Mouse (Mus musculus): ENCODE results near the gene Dtd1. TPM values are rescaled to one million over a fixed set of nuclear protein-coding genes. Genes with fewer than 3 reads are reported as not detected.

Dtd1 gene
- total and polyA plus RNA-seq, 3 experiments, result 32.5 to 36.0 TPM; not detected in 1

DNA sequence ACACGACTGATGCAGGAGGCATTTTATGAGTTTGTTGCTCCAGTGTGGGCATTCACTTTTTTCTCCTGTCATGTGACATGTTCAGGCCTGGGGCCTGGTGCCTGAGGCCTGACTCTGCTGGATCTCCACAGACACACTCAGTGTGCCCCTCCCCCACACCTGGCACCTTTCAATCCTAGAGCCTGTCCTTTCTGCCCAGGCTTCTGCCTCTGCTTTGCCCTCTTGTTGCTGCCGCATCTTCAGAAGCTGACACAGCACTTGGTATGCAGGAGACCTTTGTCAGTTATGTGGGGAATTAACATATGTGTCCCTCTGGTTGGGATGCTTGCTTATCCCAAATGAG, 77.5 kb downstream of the Dtd1 start:
- H3K27me3 ChIP-seq (ENCODE audit: control insufficient read depth in 1 of 2, insufficient read depth in 2 of 2, low read length in 2 of 2), result no peaks in the 10 kb centered on the region
- no peak overlapping the region for H3K27ac ChIP-seq (ENCODE audit: control insufficient read depth, low read depth, low read length)
- H3K4me1 ChIP-seq (ENCODE audit: control insufficient read depth in 1 of 2, insufficient read depth in 2 of 2, low read length in 2 of 2), result no peaks in the 10 kb centered on the region
- no peaks in the 10 kb centered on the region for H3K79me2 ChIP-seq (ENCODE audit: control insufficient read depth, insufficient read depth, low read length, poor library complexity)
- no peak overlapping the region for H3K9ac ChIP-seq (ENCODE audit: control insufficient read depth, low read depth, low read length, poor library complexity, severe bottlenecking)
- no peaks in the 10 kb centered on the region for H3K36me3 ChIP-seq (ENCODE audit: control insufficient read depth in 1 of 2, insufficient read depth in 2 of 2, low read length in 2 of 2)
- no peaks in the 10 kb centered on the region for H3K9me3 ChIP-seq (replicated peaks; ENCODE audit: insufficient read depth, low read length)
- no peak for TF ChIP-seq TAL1 (IDR thresholded peaks at IDR 0.05; ENCODE audit: low read length)
- no peak for TF ChIP-seq E2F4 (IDR thresholded peaks at IDR 0.05; ENCODE audit: borderline replicate concordance, low read depth, low read length)
- no peak for DNase-seq (ENCODE audit: low read depth, low spot score)
- H3K4me3 ChIP-seq (ENCODE audit: control insufficient read depth in 1 of 2, insufficient read depth in 1 of 2, low read depth in 2 of 2, low read length in 2 of 2), result no peak overlapping the region

DNA sequence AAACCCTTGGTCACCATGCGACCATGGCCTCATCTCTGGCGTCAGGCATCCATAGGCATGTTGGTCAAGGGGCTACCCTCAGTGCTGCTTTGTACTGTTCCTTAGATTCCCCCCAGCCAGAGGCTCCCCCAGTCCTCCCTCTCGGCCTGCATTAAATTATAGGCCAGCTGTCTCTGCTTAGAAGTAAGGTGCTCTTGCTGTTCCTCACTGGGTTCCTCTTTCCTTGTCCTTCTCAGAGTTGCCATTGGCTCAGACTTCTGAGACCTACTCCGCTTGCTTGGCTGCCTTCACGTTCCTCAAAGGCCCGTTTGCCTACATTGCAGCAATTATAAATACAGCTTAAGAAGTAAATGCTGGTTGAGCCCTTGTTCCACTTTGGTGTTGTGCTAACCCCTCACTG, 79.1 kb downstream of the Dtd1 start:
- no peak for DNase-seq (ENCODE audit: low read depth, low spot score)
- TF ChIP-seq MYB (IDR thresholded peaks at IDR 0.05; ENCODE audit: low read depth, low read length) (no peak), ZC3H11A (IDR thresholded peaks at IDR 0.05; ENCODE audit: low read depth, low read length) (no peak), ZNF384 (IDR thresholded peaks at IDR 0.05; ENCODE audit: low read depth, low read length) (no peak), RAD21 (IDR thresholded peaks at IDR 0.05; ENCODE audit: low read depth, low read length) (no peak), MXI1 (IDR thresholded peaks at IDR 0.05; ENCODE audit: low read depth, low read length) (no peak), GABPA (IDR thresholded peaks at IDR 0.05; ENCODE audit: low read depth, low read length) (no peak), JUND (IDR thresholded peaks at IDR 0.05; ENCODE audit: low read depth, low read length) (no peak), BHLHE40 (IDR thresholded peaks at IDR 0.05; ENCODE audit: borderline replicate concordance, low read depth, low read length) (no peak)
- Histone ChIP-seq H3K4me1 (ENCODE audit: control insufficient read depth in 1 of 2, insufficient read depth in 2 of 2, low read length in 2 of 2) (no peaks in the 10 kb centered on the region), H3K27me3 (ENCODE audit: control insufficient read depth in 1 of 2, insufficient read depth in 2 of 2, low read length in 2 of 2) (no peaks in the 10 kb centered on the region), H3K9ac (ENCODE audit: control insufficient read depth, low read depth, low read length, poor library complexity, severe bottlenecking) (no peak overlapping the region), H3K36me3 (ENCODE audit: control insufficient read depth in 1 of 2, insufficient read depth in 2 of 2, low read length in 2 of 2) (no peaks in the 10 kb centered on the region), H3K79me2 (ENCODE audit: control insufficient read depth, insufficient read depth, low read length, poor library complexity) (no peaks in the 10 kb centered on the region), H3K4me3 (ENCODE audit: control insufficient read depth in 1 of 2, insufficient read depth in 1 of 2, low read depth in 2 of 2, low read length in 2 of 2) (no peak overlapping the region), H3K27ac (ENCODE audit: control insufficient read depth, low read depth, low read length) (no peak overlapping the region), H3K9me3 (replicated peaks; ENCODE audit: insufficient read depth, low read length) (no peaks in the 10 kb centered on the region)

DNA sequence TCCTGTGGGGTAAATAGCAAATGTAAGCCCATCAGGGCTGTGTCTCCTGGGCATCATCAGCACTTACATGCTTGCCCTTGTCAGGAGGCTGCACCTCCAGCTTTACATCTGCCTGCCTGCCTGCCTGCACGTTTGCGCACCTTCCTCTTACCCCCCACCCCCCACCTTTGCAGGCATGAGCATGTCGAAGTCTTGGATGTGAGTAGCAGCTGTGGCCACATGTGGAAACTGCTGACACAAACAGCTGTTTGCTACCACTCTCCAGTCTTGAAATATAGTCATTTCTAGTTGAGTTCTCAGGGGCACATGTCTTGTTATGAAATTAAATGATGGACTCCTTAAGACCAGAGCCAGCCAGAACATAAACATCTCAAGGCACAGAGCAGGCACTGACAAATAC, 79.7 kb downstream of the Dtd1 start:
- no peak for DNase-seq (ENCODE audit: low read depth, low spot score)
- Histone ChIP-seq H3K4me3 (ENCODE audit: control insufficient read depth in 1 of 2, insufficient read depth in 1 of 2, low read depth in 2 of 2, low read length in 2 of 2) (no peak overlapping the region), H3K27me3 (ENCODE audit: control insufficient read depth in 1 of 2, insufficient read depth in 2 of 2, low read length in 2 of 2) (no peaks in the 10 kb centered on the region), H3K9me3 (replicated peaks; ENCODE audit: insufficient read depth, low read length) (no peaks in the 10 kb centered on the region), H3K9ac (ENCODE audit: control insufficient read depth, low read depth, low read length, poor library complexity, severe bottlenecking) (no peak overlapping the region), H3K79me2 (ENCODE audit: control insufficient read depth, insufficient read depth, low read length, poor library complexity) (no peaks in the 10 kb centered on the region), H3K36me3 (ENCODE audit: control insufficient read depth in 1 of 2, insufficient read depth in 2 of 2, low read length in 2 of 2) (no peaks in the 10 kb centered on the region), H3K27ac (ENCODE audit: control insufficient read depth, low read depth, low read length) (no peak overlapping the region), H3K4me1 (ENCODE audit: control insufficient read depth in 1 of 2, insufficient read depth in 2 of 2, low read length in 2 of 2) (no peaks in the 10 kb centered on the region)
- TF ChIP-seq TBP (IDR thresholded peaks at IDR 0.05; ENCODE audit: low read depth, low read length), result no peak
- TF ChIP-seq HCFC1 (IDR thresholded peaks at IDR 0.05; ENCODE audit: low read depth, low read length), result no peak
- TF ChIP-seq POLR2A (IDR thresholded peaks at IDR 0.05; ENCODE audit: control insufficient read depth in 1 of 2, insufficient read depth in 1 of 2, low read depth in 1 of 2, low read length in 2 of 2, poor library complexity in 1 of 2), result no peak
- TF ChIP-seq MAFK (IDR thresholded peaks at IDR 0.05; ENCODE audit: borderline replicate concordance, low read depth, low read length), result no peak
- TF ChIP-seq BHLHE40 (IDR thresholded peaks at IDR 0.05; ENCODE audit: borderline replicate concordance, low read depth, low read length), result no peak
- TF ChIP-seq GATA1 (IDR thresholded peaks at IDR 0.05; ENCODE audit: low read depth, low read length), result no peak
- TF ChIP-seq MXI1 (IDR thresholded peaks at IDR 0.05; ENCODE audit: low read depth, low read length), result no peak
- no peak for TF ChIP-seq MEF2A (IDR thresholded peaks at IDR 0.05; ENCODE audit: extremely low read depth, insufficient replicate concordance, low read depth, low read length, poor library complexity, severe bottlenecking)
- TF ChIP-seq RCOR1 (IDR thresholded peaks at IDR 0.05; ENCODE audit: low read depth, low read length), result no peak
- no peak for TF ChIP-seq CHD2 (IDR thresholded peaks at IDR 0.05; ENCODE audit: low read length)
- no peak for TF ChIP-seq ETS1 (IDR thresholded peaks at IDR 0.05; ENCODE audit: low read depth, low read length)
- no peak for TF ChIP-seq MYB (IDR thresholded peaks at IDR 0.05; ENCODE audit: low read depth, low read length)

Data from MEL (cell line).